Mouse (Mus musculus) testis, adult 2 months (tissue): ENCODE measurements around the gene Cep350.

Source experiments
- CTCF ChIP-seq: fragments of 200-500 bp; IDR thresholded peaks from 2 replicates; pipeline ENCODE4 v1.5.1; 2012; ENCODE audit warnings: low read depth, mild to moderate bottlenecking, inconsistent platforms, low read length, moderate library complexity; ENCODE audit not compliant: control insufficient read depth, insufficient read depth, insufficient replicate concordance
- POLR2A ChIP-seq: fragments of 200-500 bp; IDR thresholded peaks from 2 replicates; pipeline ENCODE4 v1.6.1; 2012; ENCODE audit warnings: low read depth, mild to moderate bottlenecking, inconsistent platforms, low read length, moderate library complexity; ENCODE audit not compliant: control insufficient read depth

GRCm38 (mm10) chr1:155894382-155894781, 78.7 kb downstream of the Cep350 start:
- TF ChIP-seq CTCF, result no peak
- no peak for TF ChIP-seq POLR2A
